Mouse (Mus musculus): ENCODE measurements around the gene Ppp2r5b. TPM values are rescaled to one million over a fixed set of nuclear protein-coding genes. Genes with fewer than 3 reads are reported as not detected.

Gene Ppp2r5b
- polyA plus RNA-seq (2014; fragmentation: Nextera tagmentation; extraction: Ambion mirVana): 39.1 and 41.0 TPM in 2 replicates

GRCm38 (mm10) chr19:6235084-6236052 lies at the start of gene Ppp2r5b:
Ppp2r5b (minus strand) TSS chr19:6235872.
- Histone ChIP-seq H3K27ac (ENCODE audit: low read depth, low read length) (peak within 1 kb of the TSS; percentile 85), H3K9ac (ENCODE audit: low read length) (peak within 1 kb of the TSS; percentile 85), H3K36me3 (ENCODE audit: control insufficient read depth, insufficient read depth, low read length) (peaks cover 3% of the 10 kb centered on the region; the same call in 1 of the 2 replicates), H3K27me3 (ENCODE audit: control insufficient read depth, insufficient read depth, low read length) (no peaks in the 10 kb centered on the region), H3K4me3 (ENCODE audit: low read depth, low read length) (peak within 1 kb of the TSS; percentile 83), H3K9me3 (ENCODE audit: control insufficient read depth, low read length) (no peaks in the 10 kb centered on the region), H3K4me1 (ENCODE audit: control insufficient read depth, insufficient read depth, low read length) (peaks cover 11% of the 10 kb centered on the region), H3K4me2 (peak within 1 kb of the TSS; percentile 93)
- ATAC-seq (ENCODE audit: low FRiP score) (peak; percentile 93), DNase-seq (ENCODE audit: low spot score, missing footprints) (peak; percentile 98)
- 2% methylated on average over 47 of the region's 48 CpGs for WGBS

GRCm38 (mm10) chr19:6285226-6285625 lies 49.6 kb upstream of the Ppp2r5b start:
- Histone ChIP-seq H3K9ac (ENCODE audit: low read length) (no peak overlapping the region), H3K27ac (ENCODE audit: low read depth, low read length) (no peak overlapping the region), H3K4me3 (ENCODE audit: low read depth, low read length) (no peak overlapping the region), H3K4me1 (ENCODE audit: control insufficient read depth, insufficient read depth, low read length) (no peaks in the 10 kb centered on the region), H3K36me3 (ENCODE audit: control insufficient read depth, insufficient read depth, low read length) (peaks cover 19% of the 10 kb centered on the region), H3K27me3 (ENCODE audit: control insufficient read depth, insufficient read depth, low read length) (no peaks in the 10 kb centered on the region), H3K4me2 (no peak overlapping the region), H3K9me3 (ENCODE audit: control insufficient read depth, low read length) (no peaks in the 10 kb centered on the region)
- 89% methylated on average over 8 of the region's 8 CpGs for WGBS
- no peak for DNase-seq (ENCODE audit: low spot score, missing footprints)
- no peak for ATAC-seq (ENCODE audit: low FRiP score)

- DNase-seq (ENCODE audit: low spot score, missing footprints) (no peak), ATAC-seq (ENCODE audit: low FRiP score) (no peak)
- WGBS: 87% methylated on average over 12 of the region's 12 CpGs
- H3K9ac ChIP-seq (ENCODE audit: low read length): no peak overlapping the region
- no peaks in the 10 kb centered on the region for H3K9me3 ChIP-seq (ENCODE audit: control insufficient read depth, low read length)
- no peaks in the 10 kb centered on the region for H3K27me3 ChIP-seq (ENCODE audit: control insufficient read depth, insufficient read depth, low read length)
- no peak overlapping the region for H3K4me3 ChIP-seq (ENCODE audit: low read depth, low read length)
- H3K27ac ChIP-seq (ENCODE audit: low read depth, low read length): no peak overlapping the region
- no peaks in the 10 kb centered on the region; the same call in 1 of the 2 replicates for H3K4me1 ChIP-seq (ENCODE audit: control insufficient read depth, insufficient read depth, low read length)
- peaks cover 19% of the 10 kb centered on the region for H3K36me3 ChIP-seq (ENCODE audit: control insufficient read depth, insufficient read depth, low read length)
- H3K4me2 ChIP-seq: no peak overlapping the region
Observed at GRCm38 (mm10) chr19:6284502-6284901, 48.8 kb upstream of the Ppp2r5b start.

- no peak overlapping the region for H3K4me2 ChIP-seq
- H3K4me3 ChIP-seq (ENCODE audit: low read depth, low read length): no peak overlapping the region
- 82% methylated on average over 5 of the region's 5 CpGs for WGBS
- H3K9me3 ChIP-seq (ENCODE audit: control insufficient read depth, low read length): no peaks in the 10 kb centered on the region
- no peak overlapping the region for H3K9ac ChIP-seq (ENCODE audit: low read length)
- peaks cover 13% of the 10 kb centered on the region for H3K4me1 ChIP-seq (ENCODE audit: control insufficient read depth, insufficient read depth, low read length)
- DNase-seq (ENCODE audit: low spot score, missing footprints) (no peak), ATAC-seq (ENCODE audit: low FRiP score) (no peak)
- no peaks in the 10 kb centered on the region for H3K27me3 ChIP-seq (ENCODE audit: control insufficient read depth, insufficient read depth, low read length)
- H3K36me3 ChIP-seq (ENCODE audit: control insufficient read depth, insufficient read depth, low read length): peaks cover 19% of the 10 kb centered on the region
- H3K27ac ChIP-seq (ENCODE audit: low read depth, low read length): no peak overlapping the region
Observed at GRCm38 (mm10) chr19:6283001-6283400, 47.3 kb upstream of the Ppp2r5b start.

- Histone ChIP-seq H3K4me1 (ENCODE audit: control insufficient read depth, insufficient read depth, low read length) (peaks cover 18% of the 10 kb centered on the region), H3K9ac (ENCODE audit: low read length) (no peak overlapping the region), H3K36me3 (ENCODE audit: control insufficient read depth, insufficient read depth, low read length) (peaks cover 17% of the 10 kb centered on the region), H3K9me3 (ENCODE audit: control insufficient read depth, low read length) (no peaks in the 10 kb centered on the region), H3K4me3 (ENCODE audit: low read depth, low read length) (no peak overlapping the region), H3K4me2 (no peak overlapping the region), H3K27me3 (ENCODE audit: control insufficient read depth, insufficient read depth, low read length) (no peaks in the 10 kb centered on the region), H3K27ac (ENCODE audit: low read depth, low read length) (no peak overlapping the region)
- WGBS: 90% methylated on average over 14 of the region's 14 CpGs
- ATAC-seq (ENCODE audit: low FRiP score) (no peak), DNase-seq (ENCODE audit: low spot score, missing footprints) (no peak)
Observed at GRCm38 (mm10) chr19:6281122-6282020, 45.7 kb upstream of the Ppp2r5b start.

GRCm38 (mm10) chr19:6280554-6280953 lies 44.9 kb upstream of the Ppp2r5b start:
- no peak overlapping the region for H3K9ac ChIP-seq (ENCODE audit: low read length)
- no peak overlapping the region; the same call in 1 of the 2 replicates for H3K4me2 ChIP-seq
- ATAC-seq (ENCODE audit: low FRiP score): no peak
- 91% methylated on average over 7 of the region's 7 CpGs for WGBS
- peaks cover 15% of the 10 kb centered on the region for H3K36me3 ChIP-seq (ENCODE audit: control insufficient read depth, insufficient read depth, low read length)
- no peaks in the 10 kb centered on the region for H3K9me3 ChIP-seq (ENCODE audit: control insufficient read depth, low read length)
- H3K4me3 ChIP-seq (ENCODE audit: low read depth, low read length): no peak overlapping the region
- DNase-seq (ENCODE audit: low spot score, missing footprints): no peak
- H3K4me1 ChIP-seq (ENCODE audit: control insufficient read depth, insufficient read depth, low read length): peaks cover 23% of the 10 kb centered on the region
- no peaks in the 10 kb centered on the region for H3K27me3 ChIP-seq (ENCODE audit: control insufficient read depth, insufficient read depth, low read length)
- no peak overlapping the region for H3K27ac ChIP-seq (ENCODE audit: low read depth, low read length)

GRCm38 (mm10) chr19:6279481-6280144 lies 43.9 kb upstream of the Ppp2r5b start:
- 92% methylated on average over 6 of the region's 6 CpGs for WGBS
- peaks cover 10% of the 10 kb centered on the region for H3K36me3 ChIP-seq (ENCODE audit: control insufficient read depth, insufficient read depth, low read length)
- H3K9ac ChIP-seq (ENCODE audit: low read length): peak overlapping the region; percentile 83
- H3K4me3 ChIP-seq (ENCODE audit: low read depth, low read length): no peak overlapping the region
- H3K27me3 ChIP-seq (ENCODE audit: control insufficient read depth, insufficient read depth, low read length): no peaks in the 10 kb centered on the region
- peaks cover 24% of the 10 kb centered on the region for H3K4me1 ChIP-seq (ENCODE audit: control insufficient read depth, insufficient read depth, low read length)
- H3K27ac ChIP-seq (ENCODE audit: low read depth, low read length): no peak overlapping the region
- DNase-seq (ENCODE audit: low spot score, missing footprints) (no peak), ATAC-seq (ENCODE audit: low FRiP score) (no peak)
- no peaks in the 10 kb centered on the region for H3K9me3 ChIP-seq (ENCODE audit: control insufficient read depth, low read length)
- peak overlapping the region; percentile 19; the same call in 1 of the 2 replicates for H3K4me2 ChIP-seq

GRCm38 (mm10) chr19:6278439-6279073 lies 42.9 kb upstream of the Ppp2r5b start:
- H3K4me3 ChIP-seq (ENCODE audit: low read depth, low read length): peak overlapping the region; percentile 81

More at GRCm38 (mm10) chr19:6278439-6279073, 42.9 kb upstream of the Ppp2r5b start:
- no peak overlapping the region for H3K27ac ChIP-seq (ENCODE audit: low read depth, low read length)
- ATAC-seq (ENCODE audit: low FRiP score) (no peak), DNase-seq (ENCODE audit: low spot score, missing footprints) (no peak)
- peak overlapping the region; percentile 83 for H3K9ac ChIP-seq (ENCODE audit: low read length)
- peak overlapping the region; percentile 95 for H3K4me2 ChIP-seq
- WGBS: 47% methylated on average over 6 of the region's 6 CpGs
- H3K36me3 ChIP-seq (ENCODE audit: control insufficient read depth, insufficient read depth, low read length): peaks cover 10% of the 10 kb centered on the region
- H3K27me3 ChIP-seq (ENCODE audit: control insufficient read depth, insufficient read depth, low read length): no peaks in the 10 kb centered on the region
- H3K9me3 ChIP-seq (ENCODE audit: control insufficient read depth, low read length): no peaks in the 10 kb centered on the region
- peaks cover 24% of the 10 kb centered on the region for H3K4me1 ChIP-seq (ENCODE audit: control insufficient read depth, insufficient read depth, low read length)
